Mouse (Mus musculus): ENCODE results near the gene C130026I21Rik. TPM values are rescaled to one million over a fixed set of nuclear protein-coding genes. Genes with fewer than 3 reads are reported as not detected.

C130026I21Rik gene
- total RNA-seq, 4 experiments from 2014 or later: 0.91 to 2.0 (median 1.5) TPM; not detected in 1

Small RNA genes lying within 50 kb of the gene (microRNA-seq; reads per million reads assigned to microRNA genes)
- gene Gm27907: 0 reads per million in 2 experiments

Other genes starting within 250 kb of the C130026I21Rik start
- gene Gm10553, start 170.4 kb downstream of the C130026I21Rik start, total RNA-seq (2022): not detected
- under 1 TPM in 2 of 4 experiments, not detected in 2; 0.63 to 0.82 TPM for gene A530032D15Rik, start 160.7 kb downstream of the C130026I21Rik start, total RNA-seq (2022)